Mouse (Mus musculus) spleen, adult 2 months (tissue): Measurements from ENCODE around the gene Gm4756.

Experiments used
- CTCF ChIP-seq: fragments of 200-500 bp; IDR thresholded peaks from 2 replicates; pipeline ENCODE4 v1.5.1; 2011; ENCODE audit warnings: mild to moderate bottlenecking, inconsistent platforms; ENCODE audit not compliant: insufficient read depth, insufficient read length, insufficient replicate concordance; ENCODE audit errors: extremely low read depth
- POLR2A ChIP-seq: fragments of 200-500 bp; IDR thresholded peaks from 2 replicates; pipeline ENCODE4 v1.6.1; 2011; ENCODE audit warnings: low read depth, low read length, inconsistent platforms

DNA sequence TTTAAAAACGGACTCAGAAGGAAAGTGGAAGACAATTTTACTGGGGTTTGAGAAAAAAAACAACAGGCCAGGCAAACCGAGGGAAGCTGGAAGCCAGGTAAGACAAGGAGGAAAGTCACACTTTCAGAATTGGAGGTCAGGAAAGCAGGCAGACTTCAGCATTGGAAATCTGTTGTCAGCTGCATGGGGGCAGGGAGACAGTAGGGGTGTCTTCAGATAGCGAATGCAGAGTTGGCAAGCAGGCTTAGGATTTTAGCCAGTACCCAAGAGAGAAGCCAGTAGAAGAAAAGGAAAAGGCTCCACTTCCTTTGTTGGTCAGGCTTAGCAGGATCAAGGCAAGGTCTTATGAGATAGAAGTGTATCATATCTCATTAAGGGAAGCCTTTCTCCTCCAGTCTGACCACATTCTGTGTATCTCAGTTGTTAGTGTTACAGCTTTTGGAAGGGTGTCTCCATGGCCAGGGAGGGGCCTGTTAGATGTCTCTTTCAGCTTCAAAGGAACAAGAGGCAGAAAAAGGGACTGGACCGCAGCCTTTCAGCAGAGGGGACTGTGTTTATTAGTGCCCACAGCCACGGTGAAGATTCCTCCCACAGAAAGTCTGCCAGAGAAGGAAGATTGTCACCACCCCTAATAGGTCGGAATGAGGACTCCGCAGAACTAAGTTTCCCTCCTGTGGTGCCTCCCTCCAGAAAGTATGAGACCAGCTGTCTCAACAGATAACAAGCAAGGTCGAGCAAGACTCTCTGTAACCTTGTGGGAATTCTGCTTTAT, 33.2 kb upstream of the Gm4756 start:
- no peak for TF ChIP-seq CTCF
- no peak for TF ChIP-seq POLR2A
